Mouse (Mus musculus) small intestine, adult 2 months (tissue): ENCODE results near the gene Pemt. TPM values are rescaled to one million over a fixed set of nuclear protein-coding genes. Genes with fewer than 3 reads are reported as not detected.
"Not testable (repeated sequence)": the region's sequence is repeated elsewhere in the genome, so short reads cannot be mapped to it uniquely, and the experiment has no call there.

Experiments
- H3K27ac ChIP-seq: fragments of 200-500 bp; 2 replicates; pipeline ENCODE4 v1.5.1; 2012; ENCODE audit warnings: low read depth, low read length, control low read depth, inconsistent platforms; ENCODE audit not compliant: insufficient read depth
- H3K27me3 ChIP-seq: fragments of 200-500 bp; 2 replicates; pipeline ENCODE4 v1.6.1; 2012; ENCODE audit warnings: mild to moderate bottlenecking, moderate library complexity, low read length, inconsistent platforms; ENCODE audit not compliant: control insufficient read depth, insufficient read depth
- H3K36me3 ChIP-seq: fragments of 200-500 bp; 2 replicates; pipeline ENCODE4 v1.6.1; 2012; ENCODE audit warnings: mild to moderate bottlenecking, low read length, control low read depth, inconsistent platforms; ENCODE audit not compliant: control insufficient read depth, insufficient read depth
- H3K4me1 ChIP-seq: fragments of 200-500 bp; 2 replicates; pipeline ENCODE4 v1.6.1; 2012; ENCODE audit warnings: low read length, inconsistent platforms, mixed read lengths; ENCODE audit not compliant: control insufficient read depth, insufficient read depth, insufficient read length
- H3K4me3 ChIP-seq: fragments of 200-500 bp; 2 replicates; pipeline ENCODE4 v1.5.1; 2012; ENCODE audit warnings: low read depth, mild to moderate bottlenecking, control low read depth, inconsistent platforms, low read length, moderate library complexity
- CTCF ChIP-seq: fragments of 200-500 bp; IDR thresholded peaks from 2 replicates; pipeline ENCODE4 v1.5.1; 2012; ENCODE audit warnings: low read depth, mild to moderate bottlenecking, control low read depth, inconsistent platforms, low read length, moderate library complexity, mixed read lengths; ENCODE audit not compliant: insufficient replicate concordance, insufficient read length; ENCODE audit errors: extremely low read depth
- POLR2A ChIP-seq: fragments of 200-500 bp; IDR thresholded peaks from 2 replicates; pipeline ENCODE4 v1.6.1; 2012; ENCODE audit warnings: low read depth, mild to moderate bottlenecking, control low read depth, inconsistent platforms, low read length, moderate library complexity
- WGBS: fragments of 180-500 bp; shearing (Covaris S2); methylation state at CpG from one replicate; pipeline ENCODE4 v1.1.7; 2018; 5-methylcytosine and 5-hydroxymethylcytosine counted together
- polyA plus RNA-seq: library from polyadenylated mRNA; depleted of rRNA; stranded (reverse); fragments of >200 nt; gene quantifications from 2 replicates; pipeline ENCODE4 v1.2.3, GENCODE M21; 2012

Pemt gene
- polyA plus RNA-seq, 1 experiment = 3.6 TPM

DNA sequence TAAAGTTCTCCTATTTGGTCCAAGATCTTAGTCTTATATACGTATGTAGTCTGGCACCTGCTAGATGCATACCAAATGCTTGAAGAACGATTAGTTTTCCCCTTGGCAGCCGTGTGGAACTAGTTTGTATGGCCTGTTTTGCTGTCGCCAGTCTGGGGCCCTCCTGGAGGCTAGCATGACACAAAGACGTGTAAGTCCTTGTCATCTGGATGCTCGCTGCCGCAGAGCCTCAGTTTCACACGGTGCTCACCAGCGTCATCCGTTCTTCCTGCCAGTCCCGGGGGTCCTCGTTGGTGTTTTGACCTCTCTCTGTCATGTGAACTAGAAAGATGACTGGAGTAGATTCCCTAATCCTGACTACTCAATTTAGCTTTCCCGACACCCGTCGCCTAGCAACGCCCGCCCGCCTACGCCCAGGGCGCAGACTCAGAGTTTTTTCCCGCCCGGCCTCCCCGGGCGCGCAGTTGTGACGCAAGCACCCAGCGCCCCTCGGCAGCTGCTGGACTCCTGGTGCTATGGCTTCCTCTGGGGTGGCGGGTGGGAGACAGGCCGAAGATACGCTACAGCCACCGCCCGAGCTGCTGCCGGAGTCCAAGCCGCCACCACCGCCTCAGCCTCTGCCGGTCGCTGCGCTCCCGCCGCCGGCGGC is 98.4 kb downstream of the Pemt start, which contains the start of gene Med9:
TSS of gene Med9 (plus strand) at position 455 of the 649 bp plus-strand sequence.
- Histone ChIP-seq H3K36me3 (no peaks in the 10 kb centered on the region), H3K4me1 (peaks cover 3% of the 10 kb centered on the region; the same call in 1 of the 2 replicates), H3K27me3 (no peaks in the 10 kb centered on the region), H3K27ac (0 out of 2 replicates have a peak within 1 kb of the TSS, but pooled peaks have one; percentile 7), H3K4me3 (peak within 1 kb of the TSS; percentile 94)
- 1% methylated on average over 43 of the region's 43 CpGs for WGBS
- TF ChIP-seq POLR2A (no peak; the same call in 1 of the 2 replicates), CTCF (no peak)

DNA sequence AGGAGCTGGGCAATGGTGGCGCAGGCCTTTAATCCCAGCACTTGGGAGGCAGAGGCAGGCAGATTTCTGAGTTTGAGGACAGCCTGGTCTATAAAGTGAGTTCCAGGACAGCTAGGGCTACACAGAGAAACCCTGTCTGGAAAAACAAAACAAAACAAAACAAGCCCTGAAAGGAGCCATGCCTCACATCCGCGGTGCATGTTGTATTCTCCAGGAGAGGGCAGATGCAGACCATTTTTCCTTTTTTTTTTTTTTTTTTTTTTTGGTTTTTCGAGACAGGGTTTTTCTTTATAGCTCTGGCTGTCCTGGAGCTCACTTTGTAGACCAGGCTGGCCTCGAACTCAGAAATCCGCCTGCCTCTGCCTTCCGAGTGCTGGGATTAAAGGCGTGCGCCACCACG is 101.4 kb downstream of the Pemt start:
- H3K27ac ChIP-seq, H3K4me3 ChIP-seq, H3K27me3 ChIP-seq, H3K36me3 ChIP-seq: not testable (repeated sequence)
- H3K4me1 ChIP-seq = peaks cover 31% of the 10 kb centered on the region
- 87% methylated on average over 10 of the region's 10 CpGs for WGBS

DNA sequence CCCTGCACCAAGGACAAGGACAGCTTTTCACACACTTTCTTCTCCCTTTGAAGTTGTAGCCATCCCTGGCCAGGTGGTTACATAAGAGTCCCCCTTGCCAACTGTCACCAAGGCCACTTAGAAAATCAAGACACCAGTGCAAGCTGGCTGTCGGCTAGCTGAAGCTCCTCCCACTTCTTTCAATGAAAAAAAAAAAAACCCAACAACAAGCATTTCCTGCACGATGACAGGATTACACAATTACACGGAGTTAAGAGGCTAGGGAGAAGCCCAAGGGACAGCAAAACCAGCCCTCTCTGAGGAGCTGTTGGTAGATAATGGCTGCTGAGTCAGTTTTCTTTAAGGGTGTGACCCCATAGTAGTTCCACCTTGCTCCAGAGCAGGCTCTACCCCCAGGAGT is 104.9 kb downstream of the Pemt start:
- H3K27ac ChIP-seq = peak overlapping the region; percentile 90
- WGBS = 1% methylated on average over 3 of the region's 3 CpGs
- H3K36me3 ChIP-seq = no peaks in the 10 kb centered on the region
- peaks cover 33% of the 10 kb centered on the region for H3K4me1 ChIP-seq
- TF ChIP-seq POLR2A (peak; percentile 25; the same call in 1 of the 2 replicates), CTCF (no peak)
- H3K4me3 ChIP-seq = no peak overlapping the region
- H3K27me3 ChIP-seq = no peaks in the 10 kb centered on the region

DNA sequence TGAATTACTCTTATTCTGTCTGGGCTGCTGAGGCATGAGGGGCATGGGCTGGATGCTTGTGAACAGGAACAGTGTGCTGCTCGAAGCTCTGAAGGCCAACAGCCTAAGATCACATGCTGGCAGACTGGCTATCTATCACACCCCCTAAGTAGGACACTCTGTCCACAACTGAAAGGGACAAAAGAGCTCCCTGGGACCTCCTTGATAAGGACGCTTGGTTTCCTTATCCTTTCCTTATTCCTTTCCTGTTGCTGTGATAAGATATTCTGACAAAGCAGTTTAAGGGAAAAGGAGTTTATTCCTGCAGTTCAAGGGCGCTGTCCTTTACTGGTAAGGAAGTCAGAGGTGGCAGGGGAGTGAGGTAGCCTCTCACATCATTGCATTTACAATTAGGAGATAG is 105.6 kb downstream of the Pemt start:
- H3K27ac ChIP-seq = peak overlapping the region; percentile 90
- no peak overlapping the region for H3K4me3 ChIP-seq
- TF ChIP-seq POLR2A (no peak), CTCF (no peak)
- no peaks in the 10 kb centered on the region for H3K27me3 ChIP-seq
- H3K36me3 ChIP-seq = no peaks in the 10 kb centered on the region
- 56% methylated on average over 3 of the region's 3 CpGs for WGBS
- peaks cover 33% of the 10 kb centered on the region for H3K4me1 ChIP-seq

DNA sequence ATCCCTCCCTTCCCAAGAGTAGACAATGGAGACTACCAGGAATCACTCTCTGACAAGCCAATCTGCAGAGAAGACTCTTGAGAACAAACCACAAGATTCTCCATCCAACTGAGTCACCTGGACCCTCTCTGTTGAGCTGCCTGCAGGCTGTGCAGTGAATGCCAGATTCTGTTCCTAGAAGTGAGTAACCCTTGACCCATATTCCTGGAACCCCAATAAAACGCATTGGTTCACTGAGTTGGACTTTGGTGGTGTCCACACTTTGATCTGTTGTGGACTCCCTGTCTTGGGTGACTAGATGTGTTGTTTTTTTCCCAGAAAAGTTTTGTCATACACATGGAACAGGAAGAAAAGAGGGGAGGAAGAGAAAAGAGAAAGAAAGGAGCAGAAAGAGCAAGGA is 106.5 kb downstream of the Pemt start:
- TF ChIP-seq CTCF (no peak), POLR2A (no peak)
- 24% methylated on average over 1 of the region's 1 CpGs for WGBS
- peaks cover 33% of the 10 kb centered on the region for H3K4me1 ChIP-seq
- H3K27ac ChIP-seq = peak overlapping the region; percentile 90
- H3K36me3 ChIP-seq = no peaks in the 10 kb centered on the region
- H3K4me3 ChIP-seq = no peak overlapping the region
- H3K27me3 ChIP-seq = no peaks in the 10 kb centered on the region

DNA sequence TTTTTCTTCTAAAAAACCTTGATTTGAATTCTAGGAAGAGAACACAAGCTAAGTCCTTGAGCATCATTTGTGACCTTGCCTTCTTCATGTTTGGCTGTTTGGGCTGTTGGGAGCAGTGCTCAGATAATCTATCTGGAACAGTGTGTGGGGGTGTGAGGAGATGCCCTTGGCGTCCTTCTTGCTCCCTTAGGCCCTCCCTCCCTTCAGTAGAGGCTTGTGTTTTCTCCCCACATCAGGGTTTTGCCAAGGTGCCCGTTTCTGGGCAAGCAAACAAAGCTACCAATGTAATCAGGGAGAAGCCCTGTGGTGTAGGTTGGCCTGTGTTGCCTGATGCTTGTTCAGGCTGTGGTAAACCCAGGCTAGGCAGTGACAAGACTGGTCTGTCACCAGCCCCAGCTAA is 108.7 kb downstream of the Pemt start:
- Histone ChIP-seq H3K27ac (no peak overlapping the region), H3K27me3 (no peaks in the 10 kb centered on the region), H3K4me1 (peaks cover 39% of the 10 kb centered on the region), H3K36me3 (no peaks in the 10 kb centered on the region), H3K4me3 (no peak overlapping the region)
- 48% methylated on average over 2 of the region's 2 CpGs for WGBS
- TF ChIP-seq CTCF (no peak), POLR2A (no peak)

DNA sequence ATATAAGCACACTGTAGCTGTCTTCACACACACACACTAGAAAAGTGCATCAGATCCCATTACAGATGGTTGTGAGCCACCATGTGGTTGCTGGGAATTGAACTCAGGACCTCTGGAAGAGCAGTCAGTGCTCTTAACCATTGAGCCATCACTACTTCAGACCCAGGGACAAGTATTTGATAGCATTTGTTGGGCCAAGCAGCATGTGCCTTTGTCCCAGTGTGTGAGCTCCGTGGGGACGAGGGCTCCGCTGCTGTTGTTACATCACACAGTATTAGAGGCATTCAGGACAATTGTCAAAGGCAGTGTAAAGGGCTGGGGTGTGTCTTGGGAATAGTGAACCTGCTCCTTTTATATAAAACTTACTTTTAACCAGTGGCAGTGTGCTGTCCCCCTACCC is 109.3 kb downstream of the Pemt start:
- Histone ChIP-seq H3K27ac (no peak overlapping the region), H3K27me3 (no peaks in the 10 kb centered on the region), H3K4me1 (peaks cover 39% of the 10 kb centered on the region), H3K4me3 (no peak overlapping the region), H3K36me3 (no peaks in the 10 kb centered on the region)
- no peak for TF ChIP-seq POLR2A
- TF ChIP-seq CTCF = no peak
- 97% methylated on average over 3 of the region's 3 CpGs for WGBS
